ENCODE assay signal across 10 mouse cellular contexts in genomic region chr2:110950823-110951222, GRCm38 (mm10). TPM values are rescaled to one million over a fixed set of nuclear protein-coding genes. Genes with fewer than 3 reads are reported as not detected.
DNase-seq lines count a peak whose midpoint lies in the region; ATAC-seq lines count a peak whose summit lies in the region.
"Not testable (repeated sequence)": the region's sequence is repeated elsewhere in the genome, so short reads cannot be mapped to it uniquely, and the experiment has no call there.
"Had no signal": no experiment of that assay in that cellular context is flagged by ENCODE, and none has a peak within 500 bp of the region (broad histone marks: within the 10 kb centered on the region; RNA-seq: fewer than 3 reads in every experiment).

TSS of gene Ano3 (minus strand) at chr2:110950923.

- H3K4me3 ChIP-seq in embryonic facial prominence, embryonic 13.5 days, result peak within 1 kb of the TSS; percentile 37
- peak within 1 kb of the TSS; percentile 29 for H3K4me3 ChIP-seq in hindbrain, embryonic 12.5 days
- H3K4me3 ChIP-seq in kidney, embryonic 16.5 days (ENCODE audit: low read length), result peak within 1 kb of the TSS; percentile 29
- not testable (repeated sequence) for H3K4me3 ChIP-seq in liver, embryonic 13.5 days (replicated peaks)
- peak within 1 kb of the TSS; percentile 47 for H3K4me3 ChIP-seq in midbrain, embryonic 16.5 days (ENCODE audit: low read depth, low read length)

- intact Hi-C loops in left cerebral cortex, postnatal 10 days (cut with DNase I), result not testable (repeated sequence)

- peak within 1 kb of the TSS; percentile 53; the same call in 1 of the 2 replicates for H3K9ac ChIP-seq in embryonic facial prominence, embryonic 13.5 days
- peak within 1 kb of the TSS; percentile 20; the same call in 1 of the 2 replicates for H3K9ac ChIP-seq in hindbrain, embryonic 12.5 days
- not testable (repeated sequence) for H3K9ac ChIP-seq in kidney, embryonic 16.5 days (replicated peaks; ENCODE audit: low read length); liver, embryonic 13.5 days
- peak within 1 kb of the TSS; percentile 55 for H3K9ac ChIP-seq in midbrain, embryonic 16.5 days (ENCODE audit: low read depth, low read length)

- H3K9me3 ChIP-seq in embryonic facial prominence, embryonic 13.5 days; hindbrain, embryonic 12.5 days (replicated peaks); kidney, embryonic 16.5 days (ENCODE audit: low read length); liver, embryonic 13.5 days (replicated peaks); midbrain, embryonic 16.5 days (replicated peaks; ENCODE audit: control insufficient read depth, low read length, poor library complexity, severe bottlenecking): not testable (repeated sequence)

- DNase-seq in frontal cortex, adult 2 months (ENCODE audit: extremely low spot score in 1 of 2, low spot score in 1 of 2); left cerebral cortex, postnatal 10 days (ENCODE audit: extremely low spot score in 1 of 2, low spot score in 2 of 2); liver, embryonic 13.5 days: not testable (repeated sequence)

- not testable (repeated sequence) for H3K4me1 ChIP-seq in embryonic facial prominence, embryonic 13.5 days; hindbrain, embryonic 12.5 days; kidney, embryonic 16.5 days (ENCODE audit: insufficient read depth, low read length); liver, embryonic 13.5 days (replicated peaks); midbrain, embryonic 16.5 days (ENCODE audit: control insufficient read depth, insufficient read depth, low read length)

- not testable (repeated sequence) for H3K27ac ChIP-seq in embryonic facial prominence, embryonic 13.5 days; hindbrain, embryonic 12.5 days; kidney, embryonic 16.5 days (ENCODE audit: low read length); liver, embryonic 13.5 days; midbrain, embryonic 16.5 days (ENCODE audit: low read length)

- peak within 1 kb of the TSS; percentile 60 for H3K4me2 ChIP-seq in embryonic facial prominence, embryonic 13.5 days
- peak within 1 kb of the TSS; percentile 65 for H3K4me2 ChIP-seq in hindbrain, embryonic 12.5 days (replicated peaks)
- H3K4me2 ChIP-seq in kidney, embryonic 16.5 days (replicated peaks; ENCODE audit: low read depth, low read length), result peak within 1 kb of the TSS; percentile 46
- peak within 1 kb of the TSS; percentile 19 for H3K4me2 ChIP-seq in liver, embryonic 13.5 days
- H3K4me2 ChIP-seq in midbrain, embryonic 16.5 days (ENCODE audit: low read length), result peak within 1 kb of the TSS; percentile 74

- not testable (repeated sequence) for H3K27me3 ChIP-seq in embryonic facial prominence, embryonic 13.5 days; hindbrain, embryonic 12.5 days; kidney, embryonic 16.5 days (ENCODE audit: insufficient read depth, low read length); liver, embryonic 13.5 days; midbrain, embryonic 16.5 days (ENCODE audit: control insufficient read depth, insufficient read depth, low read depth, low read length)

- not testable (repeated sequence) for H3K36me3 ChIP-seq in embryonic facial prominence, embryonic 13.5 days; hindbrain, embryonic 12.5 days; kidney, embryonic 16.5 days (ENCODE audit: insufficient read depth, low read length); liver, embryonic 13.5 days; midbrain, embryonic 16.5 days (ENCODE audit: control insufficient read depth, insufficient read depth, low read length)

- not testable (repeated sequence) for ATAC-seq in embryonic facial prominence, embryonic 13.5 days (ENCODE audit: insufficient number of reproducible peaks, insufficient read depth, low FRiP score, low TSS enrichment, low read depth); hindbrain, embryonic 12.5 days (ENCODE audit: low FRiP score); kidney, embryonic 16.5 days (ENCODE audit: low FRiP score, low TSS enrichment); liver, embryonic 13.5 days (ENCODE audit: low read depth); midbrain, embryonic 16.5 days

RNA-seq across cellular contexts. Expression of gene Ano3, which starts in this region (rescaled TPM):
- polyA plus RNA-seq in embryonic facial prominence, embryonic 13.5 days (2015; fragmentation: Nextera tagmentation; extraction: Ambion mirVana), result 0.14 TPM in 2 replicates
- polyA plus RNA-seq in frontal cortex, adult 2 months (2012; rRNA removed), result 39.9 and 40.9 TPM in 2 replicates
- polyA plus RNA-seq in hindbrain, embryonic 12.5 days (2016; fragmentation: Nextera tagmentation; extraction: Ambion mirVana), result 0.84 and 1.1 TPM in 2 replicates
- 0.50 and 0.55 TPM in 2 replicates for polyA plus RNA-seq in kidney, embryonic 16.5 days (2015; fragmentation: Nextera tagmentation; extraction: Ambion mirVana)
- total RNA-seq in left cerebral cortex, postnatal 10 days (2021), result 10 to 100 TPM; 16.5 to 17.2 TPM
- 0.05 TPM in 1 of 2 replicates, not detected in the other for polyA plus RNA-seq in liver, embryonic 13.5 days (2015; fragmentation: Nextera tagmentation; extraction: Ambion mirVana)
- 0.95 and 0.96 TPM in 2 replicates for polyA plus RNA-seq in midbrain, embryonic 16.5 days (2015; fragmentation: Nextera tagmentation; extraction: Ambion mirVana)
- total RNA-seq: gastrocnemius, postnatal 36 days; liver, adult 2 months had no signal
- polyA plus RNA-seq: liver, adult 2 months; macrophage had no signal

Comparison
In these comparisons a context has a peak if more than half of its experiments do, and no peak if none do; other contexts are left out.
1. RNA of gene Ano3 (polyA plus RNA-seq): 39.9 to 40.9 TPM in frontal cortex, adult 2 months; 0.95 to 0.96 TPM in midbrain, embryonic 16.5 days, 0.84 to 1.1 TPM in hindbrain, embryonic 12.5 days, 0.50 to 0.55 TPM in kidney, embryonic 16.5 days, 0.14 TPM in embryonic facial prominence, embryonic 13.5 days and 0.05 TPM in liver, embryonic 13.5 days; every median in the first group is over 10 times any median in the second.
2. H3K4me2 ChIP-seq: peak in every context shown above with its lines; median percentile 74 in midbrain, embryonic 16.5 days; 65 in hindbrain, embryonic 12.5 days; 60 in embryonic facial prominence, embryonic 13.5 days; 46 in kidney, embryonic 16.5 days; 19 in liver, embryonic 13.5 days.